Mouse (Mus musculus) ZHBTc4 (cell line): ENCODE data around the gene Gm17651.
A peak's percentile ranks its signal among the peaks of the same experiment; 100 is the strongest.

ENCODE experiments used
- DNase-seq: peaks from one replicate; pipeline ENCODE4 v3.0.0-alpha.2; 2011; ENCODE audit warnings: low read depth, low spot score

The Gm17651 gene

GRCm38 (mm10) chr3:97630746-97631145 lies 43.7 kb downstream of the Gm17651 start:
- DNase-seq: no peak

GRCm38 (mm10) chr3:97629941-97630340 lies 44.6 kb downstream of the Gm17651 start:
- DNase-seq: no peak

GRCm38 (mm10) chr3:97628391-97629001 lies 46.0 kb downstream of the Gm17651 start, which contains the start of gene Fmo5:
Gene Fmo5, plus strand, starts transcription at chr3:97628804.
- peak; percentile 69 for DNase-seq

GRCm38 (mm10) chr3:97627893-97628292 lies 46.6 kb downstream of the Gm17651 start:
- no peak for DNase-seq

DNA sequence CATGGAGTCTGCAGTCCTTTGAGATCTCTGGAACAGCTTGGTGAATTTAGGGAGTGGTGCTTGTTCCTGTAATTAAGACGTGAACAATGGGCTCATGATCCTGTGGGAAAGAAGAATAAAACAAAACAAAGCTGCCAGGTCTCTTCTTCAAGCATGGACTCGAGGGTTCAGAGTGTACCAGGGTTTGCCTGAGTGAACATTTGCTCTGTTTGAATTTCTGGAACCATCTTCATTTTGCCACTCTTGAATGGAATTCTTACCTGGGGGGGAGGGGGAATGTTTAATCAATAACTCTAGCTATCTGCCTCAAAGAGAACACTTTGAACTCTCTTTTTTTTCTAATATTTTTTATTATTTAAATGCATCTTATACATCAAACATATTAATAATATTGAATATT lies 49.9 kb downstream of the Gm17651 start:
- DNase-seq: peak; percentile 8
